Mouse (Mus musculus) activated CD4-positive, CD25-positive, alpha-beta regulatory T cell (primary cell): Measurements from ENCODE around the gene Trp53bp1. TPM values are rescaled to one million over a fixed set of nuclear protein-coding genes. Genes with fewer than 3 reads are reported as not detected.

Source experiments
- polyA plus RNA-seq, 2 experiments: library from polyadenylated mRNA; unstranded; fragments of 100-300 nt; shearing (Covaris generic); gene quantifications; one replicate each; pipeline ENCODE4 v1.2.1; 2017

Gene Trp53bp1
- polyA plus RNA-seq, result 10 to 100 TPM; 28.1 to 45.6 TPM

DNA sequence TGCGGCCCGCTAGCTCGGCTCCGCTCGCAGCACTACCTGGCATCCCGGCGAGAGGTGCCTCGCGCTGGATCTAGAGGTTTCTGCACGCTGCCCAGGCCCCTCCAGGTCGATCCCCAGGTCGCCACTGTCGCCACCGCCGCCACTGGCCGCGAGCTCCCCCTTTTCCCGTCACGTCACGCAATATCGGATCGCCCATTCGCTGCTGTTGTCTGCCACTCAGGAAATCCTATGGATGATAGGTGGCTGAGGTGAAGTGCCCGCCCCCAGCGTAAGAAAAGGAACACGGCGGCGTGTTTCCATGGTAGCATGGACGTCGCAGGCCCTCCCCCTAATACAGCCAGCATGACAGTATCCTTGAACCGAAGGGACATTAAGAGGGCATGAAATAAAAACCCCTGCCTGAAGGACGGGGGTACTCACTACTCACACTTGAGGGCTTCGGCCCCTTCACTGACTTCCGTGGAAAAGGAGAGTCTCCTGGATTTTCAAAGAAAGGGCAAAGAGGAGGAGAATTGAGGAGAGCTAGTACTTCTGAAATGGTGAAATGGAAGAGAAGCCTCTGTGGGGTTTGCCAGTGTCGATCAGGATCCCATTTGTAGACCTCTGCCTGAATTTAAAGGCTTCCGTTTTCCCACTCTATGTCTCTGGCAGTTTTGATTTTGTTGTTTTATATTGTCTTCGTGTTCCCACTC, at the start of gene Trp53bp1:
Gene Trp53bp1 (minus strand): TSS at position 172 of the 692 bp plus-strand sequence.

DNA sequence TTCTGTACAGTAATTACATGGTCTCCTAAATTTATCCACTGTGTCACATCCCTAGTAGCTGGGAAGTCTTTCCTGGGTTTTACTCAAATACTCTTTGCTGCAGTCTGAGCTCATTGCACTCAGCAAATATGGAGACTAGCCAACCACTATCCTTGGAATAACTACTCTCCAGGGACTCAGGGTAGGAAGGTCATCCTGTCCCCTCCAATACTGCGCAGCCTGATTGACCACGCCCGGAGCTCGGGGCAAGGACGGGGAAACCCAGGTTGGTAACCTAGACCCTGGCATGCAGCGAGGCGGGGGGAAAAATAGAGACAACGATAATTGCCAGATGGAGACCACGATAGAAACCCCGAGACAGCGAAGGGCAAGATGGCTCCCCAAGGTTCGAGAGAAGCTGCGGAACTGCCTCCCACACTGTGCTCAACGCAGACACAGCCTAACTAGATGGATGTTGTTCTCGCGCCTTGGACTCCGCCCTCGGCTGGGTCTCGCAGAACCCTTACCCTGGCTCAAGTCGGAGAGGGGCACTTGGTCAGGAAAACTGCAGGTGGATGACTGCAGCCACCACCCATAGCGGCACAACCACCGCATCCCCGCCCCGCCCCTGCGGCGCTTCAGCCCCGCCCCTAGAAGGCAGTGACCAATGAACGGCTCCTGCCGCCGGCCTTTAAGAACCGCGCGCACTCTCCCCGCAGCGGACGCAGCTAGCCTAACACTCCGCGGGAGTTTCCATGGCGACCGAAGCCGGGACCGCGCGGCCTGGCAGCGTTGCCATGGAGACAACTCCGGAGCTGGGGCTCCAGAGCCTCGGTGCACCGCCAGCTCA, 17.9 kb upstream of the Trp53bp1 start, which contains the start of gene Map1a:
Gene Map1a (plus strand): TSS at position 700 of the 829 bp plus-strand sequence.

DNA sequence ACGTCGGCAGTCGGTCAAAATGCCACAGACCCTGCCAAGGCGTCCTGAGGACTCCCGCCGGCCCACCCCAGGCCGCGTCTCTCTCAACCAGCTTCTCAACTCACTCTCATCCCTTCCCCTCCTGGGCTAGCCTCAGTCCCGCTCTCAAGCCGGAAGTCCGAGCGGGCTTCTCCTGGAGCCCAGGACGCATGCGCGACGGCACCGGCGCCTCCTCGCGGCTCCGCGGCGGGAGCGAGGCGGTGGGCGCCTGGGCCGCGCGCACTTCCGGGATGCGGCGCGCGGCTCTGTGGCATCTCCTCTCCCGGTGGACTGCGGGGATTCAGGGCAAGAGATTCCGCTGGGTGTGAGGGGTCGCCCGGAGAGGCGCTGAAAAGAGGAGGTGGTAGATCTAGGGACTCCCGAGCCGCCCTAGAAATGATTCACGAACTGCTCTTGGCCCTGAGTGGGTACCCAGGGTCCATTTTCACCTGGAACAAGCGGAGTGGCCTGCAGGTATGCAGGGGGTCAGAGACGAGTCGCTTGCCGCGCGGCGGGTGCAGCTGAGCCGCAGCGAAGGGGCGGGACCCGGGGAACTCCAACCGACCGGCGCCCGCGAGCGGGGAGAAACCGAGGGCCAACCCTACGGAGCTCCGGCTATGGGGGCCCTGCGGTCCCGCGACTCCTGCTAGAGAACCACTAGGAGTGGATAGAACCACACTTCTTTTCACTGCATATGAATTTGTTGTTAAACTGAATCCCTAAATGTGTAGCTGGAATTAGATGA, 100.0 kb downstream of the Trp53bp1 start, which contains the start of gene Zscan29:
Gene Zscan29 (minus strand): TSS at position 146 of the 763 bp plus-strand sequence.

DNA sequence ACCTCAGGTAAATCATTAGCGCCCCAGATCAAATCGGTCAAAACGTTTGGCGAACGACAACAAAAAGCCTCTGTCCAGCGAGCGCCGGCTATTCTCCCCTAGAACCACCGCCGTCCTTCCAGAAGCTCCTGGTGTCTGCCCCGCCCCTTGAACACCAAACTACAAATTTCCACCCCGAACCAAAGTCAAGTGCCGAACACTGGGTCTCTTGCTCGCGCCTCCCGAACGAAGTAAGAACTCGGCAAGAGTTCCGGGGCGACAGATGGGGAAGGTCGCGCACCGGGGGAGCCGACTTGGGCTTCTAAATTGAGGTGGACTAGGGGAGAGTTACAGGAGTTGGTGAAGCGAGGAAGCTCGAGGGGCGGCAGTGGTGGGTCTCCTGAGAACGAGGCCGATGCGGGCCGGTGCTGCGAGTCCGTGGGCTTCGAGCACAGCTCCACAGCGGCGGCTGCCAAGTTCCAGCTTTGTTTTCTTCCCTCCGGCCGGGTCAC, 100.7 kb downstream of the Trp53bp1 start, which contains the start of gene Tubgcp4:
Gene Tubgcp4 (plus strand): TSS at position 174 of the 491 bp plus-strand sequence.

Other genes with a start within 250 kb of the Trp53bp1 start
- 1 to 10 TPM in 1 of 2 experiments, not detected in 1; 1.2 TPM for gene Epb42, start 234.3 kb downstream of the Trp53bp1 start, polyA plus RNA-seq
- under 1 TPM in 1 of 2 experiments, not detected in 1; 0.31 TPM for gene Tgm5, start 185.6 kb downstream of the Trp53bp1 start, polyA plus RNA-seq
- under 1 TPM in 1 of 2 experiments, not detected in 1; 0.10 TPM for gene Tgm7, start 161.6 kb downstream of the Trp53bp1 start, polyA plus RNA-seq
- 10 to 100 TPM; 16.4 to 20.5 TPM for gene Adal, start 131.0 kb downstream of the Trp53bp1 start, polyA plus RNA-seq
- 10 to 100 TPM; 17.9 to 19.7 TPM for gene Lcmt2, start 130.8 kb downstream of the Trp53bp1 start, polyA plus RNA-seq
- 10 to 100 TPM; 74.4 to 82.9 TPM for gene Tubgcp4, start 100.8 kb downstream of the Trp53bp1 start, polyA plus RNA-seq
- gene Zscan29, start 100.3 kb downstream of the Trp53bp1 start, polyA plus RNA-seq, result 10 to 100 TPM; 27.1 to 45.5 TPM
- gene Map1a, start 18.2 kb upstream of the Trp53bp1 start, polyA plus RNA-seq, result under 1 TPM; 0.01 to 0.14 TPM
- gene Ppip5k1, start 84.0 kb upstream of the Trp53bp1 start, polyA plus RNA-seq, result 10 to 100 TPM in 1 of 2 experiments, 1 to 10 TPM in 1; 8.9 to 11.3 TPM
- gene Ckmt1, start 86.3 kb upstream of the Trp53bp1 start, polyA plus RNA-seq, result under 1 TPM in 1 of 2 experiments, not detected in 1; 0.27 TPM
- under 1 TPM; 0.07 to 0.12 TPM for gene Strc, start 115.8 kb upstream of the Trp53bp1 start, polyA plus RNA-seq
- 100 to 1,000 TPM; 589 to 791 TPM for gene Pdia3, start 142.4 kb upstream of the Trp53bp1 start, polyA plus RNA-seq
- 1 to 10 TPM; 2.6 to 2.8 TPM for gene Catsper2, start 142.4 kb upstream of the Trp53bp1 start, polyA plus RNA-seq
- gene Ell3, start 172.9 kb upstream of the Trp53bp1 start, polyA plus RNA-seq, result 1 to 10 TPM in 1 of 2 experiments, under 1 TPM in 1; 0.66 to 1.2 TPM
- gene Serf2, start 177.8 kb upstream of the Trp53bp1 start, polyA plus RNA-seq, result 100 to 1,000 TPM; 488 to 517 TPM
- 100 to 1,000 TPM; 160 to 176 TPM for gene Hypk, start 181.9 kb upstream of the Trp53bp1 start, polyA plus RNA-seq
- gene Serinc4, start 185.4 kb upstream of the Trp53bp1 start, polyA plus RNA-seq, result 1 to 10 TPM in 1 of 2 experiments, under 1 TPM in 1; 0.33 to 1.2 TPM
- 10 to 100 TPM; 80.2 to 85.9 TPM for gene Mfap1b, start 202.7 kb upstream of the Trp53bp1 start, polyA plus RNA-seq
- 10 to 100 TPM; 29.0 to 30.1 TPM for gene Mfap1a, start 235.3 kb upstream of the Trp53bp1 start, polyA plus RNA-seq
- gene Wdr76, start 235.3 kb upstream of the Trp53bp1 start, polyA plus RNA-seq, result 1 to 10 TPM; 7.2 to 9.3 TPM